Mouse (Mus musculus) small intestine, adult 2 months (tissue): ENCODE results near the gene Kynu.

ENCODE experiments used
- CTCF ChIP-seq: fragments of 200-500 bp; IDR thresholded peaks from 2 replicates; pipeline ENCODE4 v1.5.1; 2012; ENCODE audit warnings: low read depth, mild to moderate bottlenecking, control low read depth, inconsistent platforms, low read length, moderate library complexity, mixed read lengths; ENCODE audit not compliant: insufficient replicate concordance, insufficient read length; ENCODE audit errors: extremely low read depth
- POLR2A ChIP-seq: fragments of 200-500 bp; IDR thresholded peaks from 2 replicates; pipeline ENCODE4 v1.6.1; 2012; ENCODE audit warnings: low read depth, mild to moderate bottlenecking, control low read depth, inconsistent platforms, low read length, moderate library complexity

GRCm38 (mm10) chr2:43723104-43723541, 168.0 kb downstream of the Kynu start:
- TF ChIP-seq CTCF (no peak), POLR2A (no peak)
